20 mouse cellular contexts compared by ENCODE assay signal in the genomic region with DNA sequence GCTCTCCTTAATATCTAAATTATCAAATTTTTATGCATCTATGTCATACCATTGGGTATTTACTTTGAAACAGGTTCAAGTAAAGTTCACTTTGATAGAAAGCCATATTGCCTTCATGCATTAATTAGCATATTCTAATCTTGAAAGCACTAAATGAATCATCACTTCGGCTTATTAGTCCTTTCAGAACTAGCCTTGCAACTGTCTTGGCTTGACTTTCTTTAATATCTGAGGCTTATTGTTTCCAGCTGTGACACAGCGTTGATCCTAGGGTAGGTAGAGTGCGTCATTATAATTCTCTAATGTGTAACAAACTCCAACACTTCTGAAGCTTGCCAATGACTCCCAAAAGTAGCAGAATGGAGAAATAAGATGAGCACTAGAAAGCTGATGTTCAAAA.
DNase-seq lines count a peak whose midpoint lies in the region; ATAC-seq and TF ChIP-seq lines count a peak whose summit lies in the region.
"Had no signal": no experiment of that assay in that cellular context is flagged by ENCODE, and none has a peak within 500 bp of the region (broad histone marks: within the 10 kb centered on the region; RNA-seq: fewer than 3 reads in every experiment).

No protein-coding gene starts in this region.

- ATAC-seq in lung, embryonic 14.5 days (ENCODE audit: insufficient read depth) = no peak
- peak; percentile 79 for ATAC-seq in inflammation-experienced regulatory T-cells, adult 6 months
- ATAC-seq: forebrain, embryonic 16.5 days; intestine, embryonic 15.5 days had no signal

- no peak for TF ChIP-seq RAD21 in CH12.LX (IDR thresholded peaks at IDR 0.05; ENCODE audit: low read depth, low read length)

- H3K27me3 ChIP-seq in lung, embryonic 14.5 days (ENCODE audit: insufficient read depth, low read length) = no peaks in the 10 kb centered on the region
- no peaks in the 10 kb centered on the region for H3K27me3 ChIP-seq in CH12.LX (replicated peaks)
- H3K27me3 ChIP-seq: embryonic facial prominence, embryonic 12.5 days; forebrain, embryonic 12.5 days; heart, embryonic 12.5 days; hindbrain, embryonic 15.5 days; intestine, embryonic 15.5 days had no signal

- WGBS in lung, embryonic 14.5 days = 59% methylated on average over 3 of the region's 3 CpGs

- H3K9me3 ChIP-seq in lung, embryonic 14.5 days (ENCODE audit: low read depth, low read length) = no peaks in the 10 kb centered on the region
- no peaks in the 10 kb centered on the region for H3K9me3 ChIP-seq in CH12.LX (replicated peaks; ENCODE audit: low read length)
- H3K9me3 ChIP-seq: embryonic facial prominence, embryonic 12.5 days; forebrain, embryonic 12.5 days; heart, embryonic 12.5 days; hindbrain, embryonic 10.5 days; hindbrain, embryonic 15.5 days; intestine, embryonic 15.5 days had no signal

- dilution Hi-C loops in CH12.LX (cut with MboI; ENCODE audit: extremely low pct_ligation_motif_present, extremely low pct_unique_long_range_greater_than_20kb, low sequenced_read_pairs) = no loop called here

- no peak overlapping the region for H3K27ac ChIP-seq in lung, embryonic 14.5 days (ENCODE audit: low read depth)
- H3K27ac ChIP-seq in CH12.LX (ENCODE audit: insufficient read depth, low read depth) = no peak overlapping the region
- H3K27ac ChIP-seq: embryonic facial prominence, embryonic 12.5 days; forebrain, embryonic 12.5 days; heart, adult 2 months; hindbrain, embryonic 10.5 days; hindbrain, embryonic 15.5 days; intestine, embryonic 15.5 days had no signal

- H3K79me2 ChIP-seq in CH12.LX (replicated peaks; ENCODE audit: control insufficient read depth, extremely low read depth, insufficient read depth, poor library complexity, severe bottlenecking) = no peaks in the 10 kb centered on the region

- no peaks in the 10 kb centered on the region for H3K36me3 ChIP-seq in lung, embryonic 14.5 days (ENCODE audit: insufficient read depth)
- H3K36me3 ChIP-seq in CH12.LX (replicated peaks in 1 of 2; ENCODE audit: control insufficient read depth in 1 of 2, insufficient read depth in 1 of 2, low read length in 1 of 2) = no peaks in the 10 kb centered on the region
- H3K36me3 ChIP-seq: embryonic facial prominence, embryonic 12.5 days; forebrain, embryonic 12.5 days; heart, embryonic 12.5 days; hindbrain, embryonic 10.5 days; hindbrain, embryonic 15.5 days; intestine, embryonic 15.5 days had no signal

- no peaks in the 10 kb centered on the region for H3K4me1 ChIP-seq in lung, embryonic 14.5 days (ENCODE audit: insufficient read depth)
- H3K4me1 ChIP-seq in CH12.LX (ENCODE audit: control insufficient read depth in 1 of 2, insufficient read depth in 2 of 2) = no peaks in the 10 kb centered on the region
- H3K4me1 ChIP-seq: embryonic facial prominence, embryonic 12.5 days; forebrain, embryonic 12.5 days; heart, embryonic 12.5 days; hindbrain, embryonic 10.5 days; hindbrain, embryonic 15.5 days; intestine, embryonic 15.5 days had no signal

- no peak overlapping the region for H3K4me3 ChIP-seq in lung, embryonic 14.5 days (ENCODE audit: low read depth, low read length)
- no peak overlapping the region for H3K4me3 ChIP-seq in CH12.LX (replicated peaks in 1 of 3; ENCODE audit: low read depth in 2 of 3, low read length in 2 of 3, poor library complexity in 1 of 3)
- H3K4me3 ChIP-seq: embryonic facial prominence, embryonic 12.5 days; forebrain, embryonic 12.5 days; heart, adult 2 months; heart, embryonic 12.5 days; hindbrain, embryonic 10.5 days; hindbrain, embryonic 15.5 days; intestine, embryonic 15.5 days had no signal

- TF ChIP-seq EP300 in CH12.LX (IDR thresholded peaks at IDR 0.05; ENCODE audit: low read length) = peak; percentile 77

- H3K4me2 ChIP-seq in lung, embryonic 14.5 days = no peak overlapping the region
- no peak overlapping the region for H3K4me2 ChIP-seq in CH12.LX (ENCODE audit: insufficient read depth, low read depth, poor library complexity, severe bottlenecking)
- H3K4me2 ChIP-seq: embryonic facial prominence, embryonic 12.5 days; forebrain, embryonic 12.5 days; heart, embryonic 12.5 days; hindbrain, embryonic 15.5 days; intestine, embryonic 15.5 days had no signal

- no peak overlapping the region for H3K9ac ChIP-seq in lung, embryonic 14.5 days
- H3K9ac ChIP-seq in CH12.LX (ENCODE audit: insufficient read depth, low read depth) = no peak overlapping the region
- H3K9ac ChIP-seq: embryonic facial prominence, embryonic 12.5 days; forebrain, embryonic 12.5 days; heart, embryonic 12.5 days; hindbrain, embryonic 15.5 days; intestine, embryonic 15.5 days had no signal

- no peak for TF ChIP-seq CTCF in lung, embryonic 14.5 days (IDR thresholded peaks at IDR 0.05; ENCODE audit: low read depth)
- TF ChIP-seq CTCF in CH12.LX (conservative IDR thresholded peaks at IDR 0.05 in 1 of 2, IDR thresholded peaks at IDR 0.05 in 1 of 2; ENCODE audit: low read depth in 2 of 2, low read length in 2 of 2) = no peak

- in situ Hi-C loops in CH12.LX (cut with MboI; ENCODE audit: low pct_ligation_motif_present, low pct_unique_long_range_greater_than_20kb, low sequenced_read_pairs) = no loop called here

- peak; percentile 37 for DNase-seq in lung, embryonic 14.5 days
- no peak for DNase-seq in lung, adult 18-20 months
- peak; percentile 21 for DNase-seq in CH12.LX (ENCODE audit: extremely low read depth)
- DNase-seq in heart, adult 8-10 months (ENCODE audit: low spot score) = no peak
- DNase-seq in thymus, postnatal 10 days (ENCODE audit: low spot score in 2 of 2) = no peak
- DNase-seq: adrenal gland, adult 8-10 months; adrenal gland, postnatal 36 days; cerebellum, adult 8-10 months; cerebellum, postnatal 14 days; embryo, embryonic 11 days; gastrocnemius, postnatal 14 days; heart, adult 2 months had no signal

- no peak for TF ChIP-seq POLR2A in CH12.LX (IDR thresholded peaks at IDR 0.05; ENCODE audit: low read depth, low read length)

TF ChIP-seq in CH12.LX, 34 proteins besides CTCF, POLR2A, EP300 and RAD21:
- no peak for TF ChIP-seq TCF12 (IDR thresholded peaks at IDR 0.05; ENCODE audit: low read depth, low read length)
- peak; percentile 84 for TF ChIP-seq JUND (conservative IDR thresholded peaks at IDR 0.05; ENCODE audit: low read depth, low read length)
- peak; percentile 74 for TF ChIP-seq IRF4 (IDR thresholded peaks at IDR 0.05; ENCODE audit: low read depth, low read length)
- TF ChIP-seq JUN (IDR thresholded peaks at IDR 0.05; ENCODE audit: insufficient read depth, low read depth, low read length) = peak; percentile 77

Comparison
In these comparisons a context has a peak if more than half of its experiments do, and no peak if none do; other contexts are left out.
1. DNase-seq: peak in lung, embryonic 14.5 days (single experiment) and CH12.LX (single experiment); none in lung, adult 18-20 months (0 of 2), heart, adult 8-10 months (single experiment) and thymus, postnatal 10 days (0 of 2).